Mouse (Mus musculus) spleen, adult 2 months (tissue): ENCODE measurements around the gene Ctnnbip1.

ENCODE experiments used
- CTCF ChIP-seq: fragments of 200-500 bp; IDR thresholded peaks from 2 replicates; pipeline ENCODE4 v1.5.1; 2011; ENCODE audit warnings: mild to moderate bottlenecking, inconsistent platforms; ENCODE audit not compliant: insufficient read depth, insufficient read length, insufficient replicate concordance; ENCODE audit errors: extremely low read depth
- POLR2A ChIP-seq: fragments of 200-500 bp; IDR thresholded peaks from 2 replicates; pipeline ENCODE4 v1.6.1; 2011; ENCODE audit warnings: low read depth, low read length, inconsistent platforms

DNA sequence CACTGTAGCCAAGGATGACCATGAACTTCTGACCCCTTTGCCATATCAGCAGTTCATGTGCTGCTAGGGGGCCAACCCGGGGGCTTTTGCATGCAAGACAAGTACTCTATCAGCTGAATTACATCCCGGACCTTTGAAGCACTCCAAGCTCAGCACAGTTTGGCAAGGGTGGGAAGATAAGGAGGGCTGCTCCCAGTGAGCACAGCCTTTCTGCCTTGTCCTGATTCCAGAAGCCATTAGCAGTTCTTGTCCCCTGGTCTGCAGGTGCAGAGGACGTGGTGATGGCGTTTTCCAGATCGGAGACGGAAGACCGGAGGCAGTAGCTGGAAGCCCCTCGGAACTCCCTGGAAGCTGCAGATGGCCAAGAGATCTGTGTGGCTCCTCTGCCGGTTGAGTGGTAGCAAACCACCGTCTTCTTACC lies 45.9 kb downstream of the Ctnnbip1 start:
- TF ChIP-seq CTCF (no peak), POLR2A (no peak)
